Mouse (Mus musculus): ENCODE measurements around the gene Mindy4.

DNA sequence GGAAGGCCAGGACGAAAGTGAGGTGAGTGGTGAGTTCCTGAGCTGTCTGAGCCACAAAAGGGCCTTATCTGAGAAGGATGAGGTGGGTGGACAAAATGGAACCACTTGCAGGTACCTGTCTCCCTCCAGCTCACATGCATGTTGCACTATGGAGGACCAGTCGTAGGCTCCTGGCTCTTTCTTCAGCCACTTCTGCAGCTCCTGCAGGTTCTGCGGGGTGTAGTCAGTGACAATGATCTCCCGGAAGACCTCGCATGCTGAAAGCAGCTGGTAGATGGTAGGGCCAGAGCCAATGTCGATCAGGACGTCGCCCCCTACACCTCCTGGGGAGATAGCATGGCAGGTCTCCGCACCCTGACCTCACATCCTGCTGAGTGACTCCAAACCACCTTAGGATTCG, 30.0 kb upstream of the Mindy4 start:
- no peak for TF ChIP-seq POLR2AphosphoS2 (IDR thresholded peaks at IDR 0.05; ENCODE audit: low read length)
- TF ChIP-seq CTCF (IDR thresholded peaks at IDR 0.05 in 2 of 3, conservative IDR thresholded peaks at IDR 0.05 in 1 of 3; ENCODE audit: control insufficient read depth in 1 of 3, insufficient read depth in 1 of 3, low read depth in 2 of 3, low read length in 3 of 3, poor library complexity in 1 of 3, severe bottlenecking in 1 of 3): no peak
- no peak for TF ChIP-seq ETS1 (IDR thresholded peaks at IDR 0.05; ENCODE audit: low read depth, low read length)
- no peak for TF ChIP-seq EP300 (IDR thresholded peaks at IDR 0.05; ENCODE audit: low read depth in 1 of 2, low read length in 2 of 2)

Data from MEL (cell line).